Mouse (Mus musculus): ENCODE results near the gene Gm7030. TPM values are rescaled to one million over a fixed set of nuclear protein-coding genes. Genes with fewer than 3 reads are reported as not detected.
"Not testable (repeated sequence)": the region's sequence is repeated elsewhere in the genome, so short reads cannot be mapped to it uniquely, and the experiment has no call there.

Gene Gm7030
- polyA plus RNA-seq, 1 experiment from 2014 or later = not detected

DNA sequence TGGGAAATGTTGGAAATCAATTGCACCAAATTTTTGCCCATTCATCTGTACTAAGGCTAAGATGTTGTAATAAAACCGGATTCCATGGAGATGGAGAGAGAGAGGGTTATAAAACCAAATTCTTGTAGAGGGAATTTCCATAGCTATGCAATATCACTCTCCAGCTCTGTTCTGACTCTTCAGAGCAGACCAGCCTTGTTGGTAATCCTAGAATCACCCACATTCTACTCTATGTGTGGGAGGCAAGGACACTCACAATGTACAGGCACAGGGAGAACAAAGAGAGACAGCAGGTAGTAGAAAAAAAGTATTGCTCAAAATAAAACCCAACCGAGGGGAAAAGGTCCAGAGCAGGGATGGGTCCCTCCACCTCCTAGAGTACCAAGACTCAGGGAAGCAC lies 37.3 kb downstream of the Gm7030 start:
- WGBS = no CpG with 5 or more reads among the region's 2 CpGs
- not testable (repeated sequence) for ATAC-seq (ENCODE audit: low read depth); H3K4me3 ChIP-seq; H3K9me3 ChIP-seq; H3K4me2 ChIP-seq; H3K36me3 ChIP-seq; H3K27me3 ChIP-seq; H3K9ac ChIP-seq; H3K27ac ChIP-seq (replicated peaks); H3K4me1 ChIP-seq (replicated peaks)

DNA sequence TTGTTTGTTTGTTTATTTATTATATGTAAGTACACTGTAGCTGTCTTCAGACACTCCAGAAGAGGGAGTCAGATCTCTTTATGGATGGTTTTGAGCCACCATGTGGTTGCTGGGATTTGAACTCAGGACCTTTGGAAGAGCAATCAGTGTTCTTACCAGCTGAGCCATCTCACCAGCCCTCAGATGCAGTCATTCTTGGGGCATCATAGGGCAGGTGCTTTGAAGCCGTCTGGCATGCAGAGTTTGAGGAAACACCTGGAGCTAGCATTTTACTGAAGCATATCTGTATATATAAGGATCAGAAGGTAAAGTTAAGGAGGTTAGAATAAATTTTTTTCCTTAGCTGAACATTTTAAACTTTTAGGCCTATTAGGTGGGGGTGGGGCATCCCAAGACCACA lies 43.2 kb downstream of the Gm7030 start:
- peaks cover 37% of the 10 kb centered on the region for H3K27me3 ChIP-seq
- H3K36me3 ChIP-seq; H3K9me3 ChIP-seq; ATAC-seq (ENCODE audit: low read depth); H3K4me2 ChIP-seq; H3K9ac ChIP-seq; H3K27ac ChIP-seq (replicated peaks); H3K4me3 ChIP-seq: not testable (repeated sequence)
- H3K4me1 ChIP-seq (replicated peaks) = peaks cover 14% of the 10 kb centered on the region
- 70% methylated on average over 1 of the region's 1 CpGs for WGBS

DNA sequence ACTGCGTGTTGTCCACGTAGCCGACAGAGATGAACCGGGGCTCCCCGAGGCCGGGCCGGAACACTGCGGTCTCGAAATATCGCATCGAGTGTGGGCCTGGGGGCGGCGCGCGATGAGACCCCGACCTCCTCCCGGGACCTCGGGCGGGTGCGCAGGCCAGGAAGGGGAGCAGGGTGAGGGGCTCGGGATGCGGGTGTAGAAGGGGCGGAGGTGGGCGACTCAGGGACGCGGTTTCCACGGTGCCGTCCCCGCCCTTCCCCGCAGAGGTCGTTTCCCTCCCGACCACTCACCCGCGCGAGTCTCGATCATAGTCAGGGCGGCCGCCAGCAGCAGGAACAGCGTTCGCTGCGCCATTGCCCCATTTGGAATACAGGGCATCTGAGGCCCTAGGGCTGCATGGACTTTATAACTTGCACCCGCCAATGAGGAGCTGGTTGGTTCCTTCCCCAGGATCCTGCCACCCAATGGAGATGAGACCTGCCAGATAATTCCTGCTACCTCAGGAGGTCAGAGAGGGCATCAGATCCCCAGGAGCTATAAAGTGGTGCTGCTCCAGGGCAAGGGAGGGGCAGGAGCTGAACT lies 45.3 kb downstream of the Gm7030 start:
- Histone ChIP-seq H3K4me1 (replicated peaks) (peaks cover 14% of the 10 kb centered on the region), H3K4me3 (peak overlapping the region; percentile 49), H3K36me3 (no peaks in the 10 kb centered on the region), H3K27me3 (peaks cover 37% of the 10 kb centered on the region), H3K27ac (replicated peaks) (no peak overlapping the region), H3K9me3 (no peaks in the 10 kb centered on the region), H3K4me2 (peak overlapping the region; percentile 97), H3K9ac (peak overlapping the region; percentile 70)
- 1% methylated on average over 39 of the region's 42 CpGs for WGBS
- peak; percentile 59 for ATAC-seq (ENCODE audit: low read depth)

DNA sequence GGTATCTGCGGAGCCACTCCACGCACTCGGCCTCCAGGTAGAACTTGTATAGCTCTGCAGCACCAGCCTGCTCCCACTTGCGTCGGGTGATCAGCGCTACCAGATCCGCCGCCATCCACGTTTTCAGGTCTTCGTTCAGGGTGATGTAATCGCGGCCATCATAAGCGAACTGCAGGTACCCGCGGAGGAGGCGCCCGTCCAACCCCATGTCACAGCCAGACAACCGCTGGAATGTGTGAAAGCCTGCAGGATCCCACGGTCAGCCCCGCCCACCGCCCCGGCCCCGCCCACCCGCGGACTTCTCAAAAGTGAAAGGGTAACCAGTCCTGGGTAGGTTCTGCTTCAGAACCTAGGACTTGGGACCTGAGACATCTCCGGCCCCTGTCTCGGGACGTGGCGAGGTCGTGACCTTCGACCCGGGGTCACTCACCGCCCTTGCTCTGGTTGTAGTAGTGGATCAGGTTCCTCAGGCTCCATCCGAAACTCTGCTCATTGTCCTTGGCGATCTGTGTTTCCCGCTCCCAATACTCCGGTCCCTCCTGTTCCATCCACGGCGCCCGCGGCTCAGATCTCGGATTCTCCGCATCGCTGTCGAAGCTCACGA lies 45.9 kb downstream of the Gm7030 start:
- H3K36me3 ChIP-seq = no peaks in the 10 kb centered on the region
- H3K27ac ChIP-seq (replicated peaks) = no peak overlapping the region
- peaks cover 14% of the 10 kb centered on the region for H3K4me1 ChIP-seq (replicated peaks)
- H3K4me2 ChIP-seq = peak overlapping the region; percentile 97
- peak; percentile 78 for ATAC-seq (ENCODE audit: low read depth)
- H3K4me3 ChIP-seq = peak overlapping the region; percentile 49
- H3K9me3 ChIP-seq = no peaks in the 10 kb centered on the region
- peak overlapping the region; percentile 70 for H3K9ac ChIP-seq
- peaks cover 37% of the 10 kb centered on the region for H3K27me3 ChIP-seq
- WGBS = under 1% methylated on average over 46 of the region's 46 CpGs

DNA sequence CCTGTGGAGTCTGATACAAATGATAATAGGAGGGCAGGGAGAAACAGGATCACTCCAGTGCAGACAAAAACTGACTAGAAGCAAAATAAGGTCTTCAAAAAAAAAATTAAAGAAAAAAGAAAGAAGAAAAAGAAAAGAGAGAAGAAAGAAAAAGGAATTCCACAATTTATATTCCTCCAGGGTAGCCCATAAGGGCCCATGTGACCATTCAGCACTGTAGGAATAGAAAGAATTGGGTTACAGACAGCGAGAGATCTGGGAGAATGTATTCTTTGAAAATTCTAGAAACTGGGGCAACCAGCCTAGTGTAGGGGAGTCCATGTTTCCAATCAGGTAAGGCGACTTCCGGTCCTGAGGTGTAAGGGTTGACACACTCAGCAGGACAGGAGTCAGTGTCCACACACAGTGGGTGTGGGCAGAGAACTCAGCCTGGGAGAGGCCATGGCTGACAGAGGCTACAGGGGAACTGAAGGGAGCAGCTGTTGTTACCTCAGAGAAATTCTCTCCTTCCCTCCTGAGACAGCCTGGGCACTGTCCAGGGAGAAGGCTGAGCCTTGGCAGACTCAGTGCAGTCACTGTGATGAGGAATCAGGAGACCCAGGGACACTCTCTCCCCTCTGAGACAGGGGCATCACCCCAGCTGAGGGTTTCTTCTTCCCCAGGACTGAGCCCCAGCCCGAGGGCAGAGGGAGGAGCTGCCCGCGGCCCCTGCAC lies 46.5 kb downstream of the Gm7030 start:
- H3K4me3 ChIP-seq = peak overlapping the region; percentile 49
- ATAC-seq (ENCODE audit: low read depth) = not testable (repeated sequence)
- peak overlapping the region; percentile 70; the same call in 1 of the 2 replicates for H3K9ac ChIP-seq

DNA sequence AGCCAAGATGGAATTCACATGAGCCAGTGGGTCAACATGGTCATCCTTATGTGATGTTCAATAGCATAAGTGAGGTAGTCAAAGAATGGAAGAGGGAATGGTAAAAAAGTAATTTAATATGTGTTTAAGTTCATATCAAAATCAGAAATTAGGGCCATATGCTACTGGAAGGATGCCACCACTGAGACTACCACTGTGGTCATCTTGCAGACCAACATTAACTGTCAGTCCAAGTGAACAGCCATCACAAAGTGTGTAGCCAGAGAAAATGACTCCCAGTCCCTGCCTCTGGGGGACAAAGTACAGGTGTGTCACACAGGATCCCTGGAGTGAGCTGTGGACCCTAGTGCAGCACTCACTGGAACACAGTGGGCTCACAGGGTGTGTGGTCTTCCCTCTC lies 47.3 kb downstream of the Gm7030 start:
- not testable (repeated sequence) for H3K9me3 ChIP-seq; H3K36me3 ChIP-seq; H3K4me3 ChIP-seq; ATAC-seq (ENCODE audit: low read depth); H3K27ac ChIP-seq (replicated peaks); H3K4me2 ChIP-seq; H3K9ac ChIP-seq
- Histone ChIP-seq H3K27me3 (peaks cover 37% of the 10 kb centered on the region), H3K4me1 (replicated peaks) (peaks cover 14% of the 10 kb centered on the region)

More for the DNA sequence above, 46.5 kb downstream of the Gm7030 start:
- not testable (repeated sequence) for H3K27ac ChIP-seq (replicated peaks); H3K9me3 ChIP-seq; H3K36me3 ChIP-seq
- WGBS = 37% methylated on average over 6 of the region's 6 CpGs
- Histone ChIP-seq H3K4me1 (replicated peaks) (peaks cover 14% of the 10 kb centered on the region), H3K4me2 (peak overlapping the region; percentile 97), H3K27me3 (peaks cover 37% of the 10 kb centered on the region)

DNA sequence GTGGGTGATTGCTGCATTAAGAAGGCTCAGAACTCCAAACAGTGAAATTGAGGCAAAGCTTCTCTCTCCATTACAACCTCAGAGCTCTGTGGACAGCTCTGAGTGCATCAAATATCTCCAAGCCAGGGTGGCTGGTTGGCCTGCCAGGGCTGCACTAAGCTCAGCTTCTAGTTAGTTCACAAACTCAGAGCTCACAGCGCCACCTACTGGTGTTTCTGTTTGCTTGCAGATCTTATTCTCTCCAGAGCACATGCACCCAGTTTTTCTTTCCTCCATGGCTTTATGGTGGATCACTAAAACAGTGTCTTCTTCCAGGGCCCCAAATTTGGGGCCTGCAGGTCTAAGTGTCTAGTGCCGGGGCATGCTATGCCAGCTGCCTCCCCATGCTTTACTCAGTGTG lies 68.4 kb downstream of the Gm7030 start:
- no peak for ATAC-seq (ENCODE audit: low read depth)
- Histone ChIP-seq H3K4me3 (no peak overlapping the region), H3K27me3 (no peaks in the 10 kb centered on the region), H3K9me3 (no peaks in the 10 kb centered on the region), H3K4me2 (no peak overlapping the region), H3K27ac (replicated peaks) (no peak overlapping the region), H3K9ac (no peak overlapping the region), H3K36me3 (no peaks in the 10 kb centered on the region), H3K4me1 (replicated peaks) (no peaks in the 10 kb centered on the region)
- 34% methylated on average over 2 of the region's 2 CpGs for WGBS

Other genes starting within 250 kb of the Gm7030 start
- gene Dhx16, start 249.6 kb downstream of the Gm7030 start, polyA plus RNA-seq (2015; fragmentation: Nextera tagmentation; extraction: Ambion mirVana) = 31.0 and 39.6 TPM in 2 replicates
- 45.1 and 50.5 TPM in 2 replicates for gene 2310061I04Rik, start 232.0 kb downstream of the Gm7030 start, polyA plus RNA-seq (2015; fragmentation: Nextera tagmentation; extraction: Ambion mirVana)
- 357 and 369 TPM in 2 replicates for gene Atat1, start 219.3 kb downstream of the Gm7030 start, polyA plus RNA-seq (2015; fragmentation: Nextera tagmentation; extraction: Ambion mirVana)
- 56.1 and 62.7 TPM in 2 replicates for gene Mrps18b, start 213.0 kb downstream of the Gm7030 start, polyA plus RNA-seq (2015; fragmentation: Nextera tagmentation; extraction: Ambion mirVana)
- gene Ppp1r10, start 213.0 kb downstream of the Gm7030 start, polyA plus RNA-seq (2015; fragmentation: Nextera tagmentation; extraction: Ambion mirVana) = 44.6 and 45.9 TPM in 2 replicates
- gene Abcf1, start 159.7 kb downstream of the Gm7030 start, polyA plus RNA-seq (2015; fragmentation: Nextera tagmentation; extraction: Ambion mirVana) = 90.5 and 111 TPM in 2 replicates
- gene Gnl1, start 149.6 kb downstream of the Gm7030 start, polyA plus RNA-seq (2015; fragmentation: Nextera tagmentation; extraction: Ambion mirVana) = 47.9 and 50.0 TPM in 2 replicates
- gene Prr3, start 149.2 kb downstream of the Gm7030 start, polyA plus RNA-seq (2015; fragmentation: Nextera tagmentation; extraction: Ambion mirVana) = 64.0 and 69.4 TPM in 2 replicates
- gene H2-T24, start 108.9 kb downstream of the Gm7030 start, polyA plus RNA-seq (2015; fragmentation: Nextera tagmentation; extraction: Ambion mirVana) = 8.7 and 10.0 TPM in 2 replicates
- gene H2-T23, start 96.6 kb downstream of the Gm7030 start, polyA plus RNA-seq (2015; fragmentation: Nextera tagmentation; extraction: Ambion mirVana) = 2.3 and 3.3 TPM in 2 replicates
- 7.1 and 7.9 TPM in 2 replicates for gene H2-T22, start 86.7 kb downstream of the Gm7030 start, polyA plus RNA-seq (2015; fragmentation: Nextera tagmentation; extraction: Ambion mirVana)
- gene Gm6034, start 86.5 kb downstream of the Gm7030 start, polyA plus RNA-seq (2015; fragmentation: Nextera tagmentation; extraction: Ambion mirVana) = not detected in 2 replicates
- gene Gm11127, start 71.1 kb downstream of the Gm7030 start, polyA plus RNA-seq (2015; fragmentation: Nextera tagmentation; extraction: Ambion mirVana) = not detected in 2 replicates
- gene Gm19684, start 7.7 kb downstream of the Gm7030 start, polyA plus RNA-seq (2015; fragmentation: Nextera tagmentation; extraction: Ambion mirVana) = not detected in 2 replicates
- not detected in 2 replicates for gene Gm8909, start 39.1 kb upstream of the Gm7030 start, polyA plus RNA-seq (2015; fragmentation: Nextera tagmentation; extraction: Ambion mirVana)
- gene H2-T3, start 60.9 kb upstream of the Gm7030 start, polyA plus RNA-seq (2015; fragmentation: Nextera tagmentation; extraction: Ambion mirVana) = not detected in 2 replicates
- 93.9 and 122 TPM in 2 replicates for gene Rpp21, start 128.6 kb upstream of the Gm7030 start, polyA plus RNA-seq (2015; fragmentation: Nextera tagmentation; extraction: Ambion mirVana)
- 26.4 and 27.2 TPM in 2 replicates for gene Trim39, start 142.8 kb upstream of the Gm7030 start, polyA plus RNA-seq (2015; fragmentation: Nextera tagmentation; extraction: Ambion mirVana)
- gene H2-M10.2, start 157.1 kb upstream of the Gm7030 start, polyA plus RNA-seq (2015; fragmentation: Nextera tagmentation; extraction: Ambion mirVana) = not detected in 2 replicates
- gene H2-M10.1, start 196.7 kb upstream of the Gm7030 start, polyA plus RNA-seq (2015; fragmentation: Nextera tagmentation; extraction: Ambion mirVana) = not detected in 2 replicates
- not detected in 2 replicates for gene H2-M10.3, start 239.0 kb upstream of the Gm7030 start, polyA plus RNA-seq (2015; fragmentation: Nextera tagmentation; extraction: Ambion mirVana)